Mouse (Mus musculus) limb, embryonic 10.5 days (tissue): Measurements from ENCODE around the gene Fam49a. TPM values are rescaled to one million over a fixed set of nuclear protein-coding genes. Genes with fewer than 3 reads are reported as not detected.
A peak's percentile ranks its signal among the peaks of the same experiment; 100 is the strongest.

Experiments
- DNase-seq: peaks from one replicate; pipeline ENCODE4 v3.0.0-alpha.2; 2017; ENCODE audit warnings: low spot score
- H3K27ac ChIP-seq: fragments of 300-500 bp; sonication (generic); 2 replicates; pipeline ENCODE4 v1.5.1; 2016; ENCODE audit warnings: mild to moderate bottlenecking
- H3K27me3 ChIP-seq: fragments of 300-500 bp; sonication (generic); 2 replicates; pipeline ENCODE4 v1.6.1; 2016; ENCODE audit warnings: low read depth, mild to moderate bottlenecking; ENCODE audit not compliant: poor library complexity, severe bottlenecking
- H3K36me3 ChIP-seq: fragments of 300-500 bp; sonication (generic); 2 replicates; pipeline ENCODE4 v1.6.1; 2016; ENCODE audit warnings: mild to moderate bottlenecking, moderate library complexity
- H3K4me1 ChIP-seq: fragments of 300-500 bp; sonication (generic); 2 replicates; pipeline ENCODE4 v1.6.1; 2016
- H3K4me3 ChIP-seq: fragments of 300-500 bp; sonication (generic); 2 replicates; pipeline ENCODE4 v1.5.1; 2016; ENCODE audit warnings: mild to moderate bottlenecking, moderate library complexity
- H3K9me3 ChIP-seq: fragments of 300-500 bp; sonication (generic); replicated peaks from 2 replicates; pipeline ENCODE4 v1.6.1; 2016; ENCODE audit warnings: mild to moderate bottlenecking
- WGBS: fragments of 180-500 bp; shearing (Covaris S2); methylation state at CpG from one replicate; pipeline ENCODE4 v1.1.7; 2016; 5-methylcytosine and 5-hydroxymethylcytosine counted together
- polyA plus RNA-seq: library from polyadenylated mRNA; unstranded; fragments of >200 nt; fragmentation: Nextera tagmentation; extraction: Ambion mirVana; gene quantifications from 2 replicates; pipeline ENCODE4 v1.2.1, GENCODE M21; 2016

Fam49a gene
- polyA plus RNA-seq, 1 experiment from 2014 or later = 6.5 TPM

GRCm38 (mm10) chr12:12356463-12356862 lies 94.5 kb downstream of the Fam49a start:
- no peak for DNase-seq
- H3K4me3 ChIP-seq = no peak overlapping the region
- no peaks in the 10 kb centered on the region for H3K4me1 ChIP-seq
- no peaks in the 10 kb centered on the region for H3K27me3 ChIP-seq
- H3K36me3 ChIP-seq = no peaks in the 10 kb centered on the region
- no peak overlapping the region for H3K27ac ChIP-seq
- 81% methylated on average over 1 of the region's 1 CpGs for WGBS
- H3K9me3 ChIP-seq = no peaks in the 10 kb centered on the region

- Histone ChIP-seq H3K4me1 (no peaks in the 10 kb centered on the region), H3K9me3 (no peaks in the 10 kb centered on the region), H3K4me3 (no peak overlapping the region), H3K36me3 (no peaks in the 10 kb centered on the region), H3K27ac (no peak overlapping the region), H3K27me3 (no peaks in the 10 kb centered on the region)
- DNase-seq = no peak
- WGBS = 79% methylated on average over 5 of the region's 5 CpGs
These were observed 95.0 kb downstream of the Fam49a start for GRCm38 (mm10) chr12:12356946-12357345.

GRCm38 (mm10) chr12:12359923-12360322 lies 98.0 kb downstream of the Fam49a start:
- H3K27me3 ChIP-seq = no peaks in the 10 kb centered on the region
- DNase-seq = no peak
- H3K9me3 ChIP-seq = no peaks in the 10 kb centered on the region
- H3K36me3 ChIP-seq = no peaks in the 10 kb centered on the region
- 93% methylated on average over 5 of the region's 5 CpGs for WGBS
- no peak overlapping the region for H3K4me3 ChIP-seq
- no peak overlapping the region for H3K27ac ChIP-seq
- peaks cover 7% of the 10 kb centered on the region for H3K4me1 ChIP-seq

GRCm38 (mm10) chr12:12362371-12362770 lies 100.4 kb downstream of the Fam49a start:
- Histone ChIP-seq H3K9me3 (no peaks in the 10 kb centered on the region), H3K4me3 (no peak overlapping the region), H3K36me3 (no peaks in the 10 kb centered on the region), H3K4me1 (peaks cover 7% of the 10 kb centered on the region), H3K27ac (no peak overlapping the region), H3K27me3 (no peaks in the 10 kb centered on the region)
- WGBS = 59% methylated on average over 10 of the region's 10 CpGs
- DNase-seq = peak; percentile 46

GRCm38 (mm10) chr12:12364201-12364600 lies 102.3 kb downstream of the Fam49a start:
- Histone ChIP-seq H3K9me3 (no peaks in the 10 kb centered on the region), H3K27me3 (no peaks in the 10 kb centered on the region), H3K36me3 (no peaks in the 10 kb centered on the region), H3K4me3 (no peak overlapping the region), H3K4me1 (peaks cover 7% of the 10 kb centered on the region), H3K27ac (no peak overlapping the region)
- no peak for DNase-seq
- 78% methylated on average over 8 of the region's 8 CpGs for WGBS

GRCm38 (mm10) chr12:12367423-12367822 lies 105.5 kb downstream of the Fam49a start:
- no peak for DNase-seq
- Histone ChIP-seq H3K27me3 (no peaks in the 10 kb centered on the region), H3K36me3 (no peaks in the 10 kb centered on the region), H3K4me3 (no peak overlapping the region), H3K27ac (no peak overlapping the region), H3K9me3 (no peaks in the 10 kb centered on the region), H3K4me1 (peaks cover 4% of the 10 kb centered on the region)
- 85% methylated on average over 5 of the region's 5 CpGs for WGBS

GRCm38 (mm10) chr12:12373111-12373862 lies 111.3 kb downstream of the Fam49a start:
- WGBS = 91% methylated on average over 11 of the region's 11 CpGs
- Histone ChIP-seq H3K4me3 (no peak overlapping the region), H3K9me3 (no peaks in the 10 kb centered on the region), H3K4me1 (no peaks in the 10 kb centered on the region), H3K27ac (no peak overlapping the region), H3K27me3 (no peaks in the 10 kb centered on the region), H3K36me3 (no peaks in the 10 kb centered on the region)
- DNase-seq = no peak

- Histone ChIP-seq H3K27me3 (no peaks in the 10 kb centered on the region), H3K9me3 (no peaks in the 10 kb centered on the region), H3K4me3 (no peak overlapping the region), H3K27ac (no peak overlapping the region), H3K36me3 (no peaks in the 10 kb centered on the region), H3K4me1 (no peaks in the 10 kb centered on the region)
- no peak for DNase-seq
- WGBS = 63% methylated on average over 2 of the region's 2 CpGs
These were observed 117.1 kb downstream of the Fam49a start for GRCm38 (mm10) chr12:12379056-12379455.

GRCm38 (mm10) chr12:12389271-12389670 lies 127.3 kb downstream of the Fam49a start:
- no peak for DNase-seq
- Histone ChIP-seq H3K36me3 (no peaks in the 10 kb centered on the region), H3K4me1 (no peaks in the 10 kb centered on the region), H3K27ac (no peak overlapping the region), H3K27me3 (no peaks in the 10 kb centered on the region), H3K9me3 (no peaks in the 10 kb centered on the region), H3K4me3 (no peak overlapping the region)
- WGBS = 96% methylated on average over 1 of the region's 1 CpGs

- Histone ChIP-seq H3K9me3 (no peaks in the 10 kb centered on the region), H3K36me3 (no peaks in the 10 kb centered on the region), H3K4me3 (no peak overlapping the region), H3K4me1 (peaks cover 5% of the 10 kb centered on the region), H3K27ac (no peak overlapping the region), H3K27me3 (no peaks in the 10 kb centered on the region)
- peak; percentile 45 for DNase-seq
- WGBS = 30% methylated on average over 6 of the region's 6 CpGs
These were observed 134.3 kb downstream of the Fam49a start for GRCm38 (mm10) chr12:12396224-12396623.

- Histone ChIP-seq H3K36me3 (no peaks in the 10 kb centered on the region), H3K9me3 (no peaks in the 10 kb centered on the region), H3K27me3 (no peaks in the 10 kb centered on the region), H3K4me1 (peaks cover 20% of the 10 kb centered on the region), H3K27ac (peak overlapping the region; percentile 61; the same call in 1 of the 2 replicates), H3K4me3 (no peak overlapping the region)
- WGBS = 47% methylated on average over 9 of the region's 9 CpGs
- peak; percentile 76 for DNase-seq
These were observed 139.1 kb downstream of the Fam49a start for GRCm38 (mm10) chr12:12401051-12401465.

- WGBS = 43% methylated on average over 15 of the region's 15 CpGs
- Histone ChIP-seq H3K9me3 (no peaks in the 10 kb centered on the region), H3K27me3 (no peaks in the 10 kb centered on the region), H3K4me3 (no peak overlapping the region), H3K36me3 (no peaks in the 10 kb centered on the region), H3K27ac (peak overlapping the region; percentile 61; the same call in 1 of the 2 replicates), H3K4me1 (peaks cover 21% of the 10 kb centered on the region)
- DNase-seq = peak; percentile 65
These were observed 139.6 kb downstream of the Fam49a start for GRCm38 (mm10) chr12:12401504-12401903.

- H3K27me3 ChIP-seq = no peaks in the 10 kb centered on the region
- DNase-seq = peak; percentile 53
- 60% methylated on average over 10 of the region's 10 CpGs for WGBS
- peaks cover 21% of the 10 kb centered on the region for H3K4me1 ChIP-seq
- H3K4me3 ChIP-seq = 0 out of 2 replicates have a peak overlapping the region, but pooled peaks have one; percentile 14
- H3K36me3 ChIP-seq = no peaks in the 10 kb centered on the region
- H3K9me3 ChIP-seq = no peaks in the 10 kb centered on the region
- H3K27ac ChIP-seq = peak overlapping the region; percentile 76
These were observed 143.7 kb downstream of the Fam49a start for GRCm38 (mm10) chr12:12405491-12406110.
